Mouse (Mus musculus) cerebellum, adult 2 months (tissue): ENCODE results near the gene Rbfox1.

Experiments
- CTCF ChIP-seq: fragments of 200-500 bp; IDR thresholded peaks from 2 replicates; pipeline ENCODE4 v1.5.1; 2011; ENCODE audit warnings: low read depth, mild to moderate bottlenecking, control low read depth, low read length, moderate library complexity, borderline replicate concordance; ENCODE audit not compliant: insufficient read depth
- POLR2A ChIP-seq: fragments of 200-500 bp; IDR thresholded peaks from 2 replicates; pipeline ENCODE4 v1.6.1; 2011; ENCODE audit warnings: low read length, control low read depth, borderline replicate concordance; ENCODE audit not compliant: insufficient read depth

- no peak for TF ChIP-seq CTCF
- no peak for TF ChIP-seq POLR2A
Observed at GRCm38 (mm10) chr16:5836744-5837143, 48.4 kb upstream of the Rbfox1 start.
